Mouse (Mus musculus): ENCODE data around the gene Mecom. TPM values are rescaled to one million over a fixed set of nuclear protein-coding genes. Genes with fewer than 3 reads are reported as not detected.

Mecom gene
- polyA plus RNA-seq, 1 experiment: 4.3 TPM

- DNase-seq: no peak
- H3K4me3 ChIP-seq (replicated peaks; ENCODE audit: insufficient read depth, low read depth, low read length): no peak overlapping the region
- H3K27me3 ChIP-seq (ENCODE audit: control insufficient read depth, insufficient read depth, low read length): no peaks in the 10 kb centered on the region
- H3K27ac ChIP-seq (ENCODE audit: insufficient read depth, low read length): no peak overlapping the region
- 71% methylated on average over 3 of the region's 3 CpGs for WGBS
- H3K4me1 ChIP-seq (ENCODE audit: control insufficient read depth, insufficient read depth, low read length): no peaks in the 10 kb centered on the region
- no peak for TF ChIP-seq POLR2A (IDR thresholded peaks at IDR 0.05; ENCODE audit: borderline replicate concordance, insufficient read depth, low read length)
Measured at GRCm38 (mm10) chr3:29963447-29963846, 584.4 kb downstream of the Mecom start.

- TF ChIP-seq CTCF (IDR thresholded peaks at IDR 0.05; ENCODE audit: borderline replicate concordance, insufficient read depth, low read depth, low read length): no peak
- no peak for TF ChIP-seq POLR2A (IDR thresholded peaks at IDR 0.05; ENCODE audit: borderline replicate concordance, insufficient read depth, low read length)
Measured at GRCm38 (mm10) chr3:29959051-29959450, 588.8 kb downstream of the Mecom start.

GRCm38 (mm10) chr3:29957365-29958236 lies 590.2 kb downstream of the Mecom start:
- WGBS: 41% methylated on average over 10 of the region's 10 CpGs
- Histone ChIP-seq H3K27me3 (ENCODE audit: control insufficient read depth, insufficient read depth, low read length) (no peaks in the 10 kb centered on the region), H3K4me3 (replicated peaks; ENCODE audit: insufficient read depth, low read depth, low read length) (no peak overlapping the region), H3K4me1 (ENCODE audit: control insufficient read depth, insufficient read depth, low read length) (no peaks in the 10 kb centered on the region), H3K27ac (ENCODE audit: insufficient read depth, low read length) (no peak overlapping the region)
- TF ChIP-seq POLR2A (IDR thresholded peaks at IDR 0.05; ENCODE audit: borderline replicate concordance, insufficient read depth, low read length) (no peak), CTCF (IDR thresholded peaks at IDR 0.05; ENCODE audit: borderline replicate concordance, insufficient read depth, low read depth, low read length) (no peak)
- DNase-seq: no peak

More at GRCm38 (mm10) chr3:29959051-29959450, 588.8 kb downstream of the Mecom start:
- Histone ChIP-seq H3K27me3 (ENCODE audit: control insufficient read depth, insufficient read depth, low read length) (no peaks in the 10 kb centered on the region), H3K27ac (ENCODE audit: insufficient read depth, low read length) (no peak overlapping the region), H3K4me1 (ENCODE audit: control insufficient read depth, insufficient read depth, low read length) (no peaks in the 10 kb centered on the region), H3K4me3 (replicated peaks; ENCODE audit: insufficient read depth, low read depth, low read length) (no peak overlapping the region)
- no peak for DNase-seq
- WGBS: 91% methylated on average over 3 of the region's 3 CpGs

- H3K4me1 ChIP-seq (ENCODE audit: control insufficient read depth, insufficient read depth, low read length): no peaks in the 10 kb centered on the region
- no peak for TF ChIP-seq CTCF (IDR thresholded peaks at IDR 0.05; ENCODE audit: borderline replicate concordance, insufficient read depth, low read depth, low read length)
- TF ChIP-seq POLR2A (IDR thresholded peaks at IDR 0.05; ENCODE audit: borderline replicate concordance, insufficient read depth, low read length): no peak
- 10% methylated on average over 3 of the region's 3 CpGs for WGBS
- H3K27me3 ChIP-seq (ENCODE audit: control insufficient read depth, insufficient read depth, low read length): no peaks in the 10 kb centered on the region; the same call in 1 of the 2 replicates
- no peak overlapping the region for H3K27ac ChIP-seq (ENCODE audit: insufficient read depth, low read length)
- no peak for DNase-seq
- H3K4me3 ChIP-seq (replicated peaks; ENCODE audit: insufficient read depth, low read depth, low read length): no peak overlapping the region
Measured at GRCm38 (mm10) chr3:29953269-29953668, 594.5 kb downstream of the Mecom start.

- 91% methylated on average over 5 of the region's 5 CpGs for WGBS
- Histone ChIP-seq H3K4me3 (replicated peaks; ENCODE audit: insufficient read depth, low read depth, low read length) (no peak overlapping the region), H3K4me1 (ENCODE audit: control insufficient read depth, insufficient read depth, low read length) (no peaks in the 10 kb centered on the region), H3K27me3 (ENCODE audit: control insufficient read depth, insufficient read depth, low read length) (no peaks in the 10 kb centered on the region; the same call in 1 of the 2 replicates), H3K27ac (ENCODE audit: insufficient read depth, low read length) (no peak overlapping the region)
- TF ChIP-seq POLR2A (IDR thresholded peaks at IDR 0.05; ENCODE audit: borderline replicate concordance, insufficient read depth, low read length) (no peak), CTCF (IDR thresholded peaks at IDR 0.05; ENCODE audit: borderline replicate concordance, insufficient read depth, low read depth, low read length) (no peak)
- no peak for DNase-seq
Measured at GRCm38 (mm10) chr3:29950853-29951252, 597.0 kb downstream of the Mecom start.

GRCm38 (mm10) chr3:29903596-29904308 lies 644.1 kb downstream of the Mecom start:
- DNase-seq: no peak
- H3K4me1 ChIP-seq (ENCODE audit: control insufficient read depth, insufficient read depth, low read length): no peaks in the 10 kb centered on the region
- TF ChIP-seq CTCF (IDR thresholded peaks at IDR 0.05; ENCODE audit: borderline replicate concordance, insufficient read depth, low read depth, low read length): no peak
- no peak for TF ChIP-seq POLR2A (IDR thresholded peaks at IDR 0.05; ENCODE audit: borderline replicate concordance, insufficient read depth, low read length)
- no peak overlapping the region for H3K27ac ChIP-seq (ENCODE audit: insufficient read depth, low read length)
- WGBS: 29% methylated on average over 11 of the region's 11 CpGs
- H3K27me3 ChIP-seq (ENCODE audit: control insufficient read depth, insufficient read depth, low read length): no peaks in the 10 kb centered on the region
- H3K4me3 ChIP-seq (replicated peaks; ENCODE audit: insufficient read depth, low read depth, low read length): no peak overlapping the region

Other genes starting within 250 kb of the Mecom start
- gene Actrt3, start 51.9 kb upstream of the Mecom start, polyA plus RNA-seq (2012; rRNA removed): 1.8 and 2.5 TPM in 2 replicates
- 16.7 and 21.6 TPM in 2 replicates for gene Mynn, start 54.1 kb upstream of the Mecom start, polyA plus RNA-seq (2012; rRNA removed)
- not detected in 2 replicates for gene Lrriq4, start 96.5 kb upstream of the Mecom start, polyA plus RNA-seq (2012; rRNA removed)
- gene Lrrc34, start 99.9 kb upstream of the Mecom start, polyA plus RNA-seq (2012; rRNA removed): 0.21 and 0.24 TPM in 2 replicates
- not detected in 2 replicates for gene Lrrc31, start 151.8 kb upstream of the Mecom start, polyA plus RNA-seq (2012; rRNA removed)
- 0.05 and 0.15 TPM in 2 replicates for gene Samd7, start 198.3 kb upstream of the Mecom start, polyA plus RNA-seq (2012; rRNA removed)
- gene Sec62, start 244.9 kb upstream of the Mecom start, polyA plus RNA-seq (2012; rRNA removed): 102 and 111 TPM in 2 replicates